Mouse (Mus musculus) cerebellum, postnatal 25 days (tissue): ENCODE measurements around the gene Zyg11b.

Source experiments
- DNase-seq, 2 experiments: peaks; one replicate each; pipeline ENCODE4 v3.0.0; 2021; ENCODE audit warnings: mixed read lengths in 2 of 2

Zyg11b gene

DNA sequence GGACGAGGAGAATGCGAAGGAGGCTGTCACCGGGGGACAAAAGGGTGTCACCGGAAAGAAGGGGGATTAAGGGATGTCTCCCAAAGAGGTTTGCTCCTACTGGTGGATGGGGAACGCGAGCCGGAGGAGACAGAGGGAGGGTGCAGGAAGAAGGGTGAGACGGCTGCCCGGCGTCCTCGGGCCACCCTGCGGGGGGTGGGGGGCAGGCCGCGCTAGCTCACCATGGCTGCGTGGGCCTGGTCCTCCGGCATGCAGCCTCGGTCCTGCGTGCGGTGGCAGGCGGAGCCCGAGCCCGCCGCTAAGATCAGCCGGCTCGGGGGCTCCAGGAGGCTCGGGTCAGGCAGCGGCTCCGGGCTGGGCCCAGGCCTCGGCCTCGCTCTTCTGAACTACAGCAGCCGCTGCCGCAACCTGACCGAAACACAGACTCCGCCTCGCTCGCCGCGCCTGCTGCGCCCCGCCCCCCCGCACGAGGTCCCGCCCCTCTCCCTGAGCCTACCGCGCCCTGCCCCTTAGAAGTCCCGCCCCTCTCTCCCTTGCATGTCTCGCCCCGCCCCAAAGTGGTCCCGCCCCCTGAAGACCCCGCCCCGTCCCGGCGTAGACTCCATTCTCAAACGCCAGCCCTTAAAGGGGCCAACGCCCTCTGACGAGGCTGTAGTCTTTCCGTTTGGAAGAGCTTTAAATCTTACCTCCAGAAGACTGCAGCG lies at the start of gene Zyg11b:
Gene Zyg11b (minus strand): TSS at position 427 of the 704 bp plus-strand sequence.
- peak; percentile 93 to 96 for DNase-seq

DNA sequence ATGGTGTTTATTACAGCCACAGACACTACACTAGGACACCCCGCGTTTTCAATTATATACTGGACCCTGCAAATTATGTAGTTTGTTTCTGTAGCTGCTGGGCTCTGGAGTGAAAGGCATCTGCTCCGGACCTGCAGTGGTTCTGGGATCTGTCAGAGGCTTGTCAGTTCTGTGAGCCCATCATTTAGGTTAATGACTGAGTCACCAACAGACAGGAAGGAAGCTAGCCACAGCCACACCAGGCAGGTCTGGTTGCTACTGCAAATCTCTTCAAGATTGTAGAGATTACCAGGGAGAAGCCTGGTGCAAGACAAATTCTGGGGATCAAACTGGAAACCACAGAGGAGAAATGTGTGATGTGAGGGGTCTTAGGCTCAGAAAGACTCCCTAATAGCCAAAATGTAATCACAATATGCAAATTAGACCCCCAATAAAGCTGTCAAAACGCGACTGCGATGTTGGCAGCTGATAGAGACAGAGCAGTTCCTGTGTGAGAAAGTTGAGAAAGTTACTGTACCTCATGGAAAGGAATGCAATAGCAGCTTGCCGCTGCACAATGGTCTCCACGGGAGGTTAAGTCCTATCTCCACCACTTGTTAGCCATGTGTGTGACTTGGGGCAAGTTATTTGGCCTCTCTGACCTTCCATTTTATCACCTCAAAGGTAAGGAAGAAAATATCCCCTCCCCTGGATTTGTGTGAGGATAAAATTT lies 49.1 kb upstream of the Zyg11b start:
- no peak for DNase-seq

DNA sequence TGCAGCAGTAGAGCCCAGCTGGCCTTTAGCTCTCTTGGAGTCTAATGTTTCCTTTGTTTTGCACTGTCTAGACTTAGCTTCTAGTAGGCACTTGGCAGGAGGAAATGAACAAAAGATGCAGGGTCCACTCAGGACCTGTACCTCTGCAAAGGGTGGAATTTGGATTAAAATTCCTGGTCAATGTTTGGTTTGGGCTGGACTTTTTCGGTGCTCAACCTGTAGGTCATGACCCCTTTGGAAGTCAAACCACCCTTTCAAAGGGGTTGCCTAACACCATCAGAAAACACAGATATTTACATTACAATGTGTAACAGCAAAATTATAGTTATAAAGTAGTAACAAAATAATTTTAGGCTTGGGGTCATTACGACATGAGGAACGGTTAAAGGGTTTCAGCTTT lies 48.2 kb upstream of the Zyg11b start:
- DNase-seq = no peak

DNA sequence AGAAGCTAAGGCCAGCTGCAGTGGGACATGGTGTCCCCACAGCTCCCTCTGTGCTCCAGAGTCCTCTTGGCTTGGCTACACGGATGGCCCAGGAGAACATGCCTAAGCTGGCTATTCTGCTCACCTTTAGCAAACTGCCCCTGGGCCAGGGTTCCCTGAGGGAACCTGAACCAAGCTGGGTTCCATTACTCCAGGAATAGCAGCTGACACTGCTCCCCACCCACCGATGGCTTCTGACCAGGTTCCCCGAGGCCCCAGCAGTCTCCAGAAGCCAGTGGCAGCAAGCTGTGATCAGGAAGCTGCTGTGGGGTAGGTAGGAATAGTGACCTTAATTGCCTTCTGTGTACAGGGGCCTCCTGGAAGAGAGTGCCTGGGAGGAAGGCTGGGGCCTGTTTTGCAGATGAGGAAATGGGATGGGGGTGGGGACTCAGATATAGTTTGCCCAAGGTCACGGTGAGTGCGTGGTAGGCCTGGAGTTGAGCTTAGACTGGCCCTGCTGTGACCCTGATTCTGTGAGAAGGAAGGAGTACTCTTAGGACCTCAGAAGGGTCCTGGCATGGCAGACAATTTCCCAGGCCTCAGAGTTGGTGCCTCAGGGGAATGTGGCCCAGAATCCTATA lies 47.5 kb upstream of the Zyg11b start:
- DNase-seq = no peak

DNA sequence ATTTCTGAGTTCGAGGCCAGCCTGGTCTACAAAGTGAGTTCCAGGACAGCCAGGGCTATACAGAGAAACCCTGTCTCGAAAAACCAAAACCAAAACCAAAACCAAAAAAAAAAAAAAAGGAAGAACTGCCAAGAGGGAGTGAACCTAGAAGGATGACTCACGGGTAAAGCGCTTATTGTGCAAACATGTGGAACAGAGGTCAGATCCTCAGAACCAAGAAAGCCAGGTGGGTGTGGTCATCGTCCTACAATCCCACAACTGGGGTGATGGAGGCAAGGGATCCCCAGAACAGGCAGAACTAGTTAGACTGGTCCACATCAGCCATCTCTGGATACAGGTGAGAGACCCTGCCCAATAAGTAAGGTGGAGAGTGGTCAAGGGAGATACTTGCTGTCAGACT lies 46.2 kb upstream of the Zyg11b start:
- no peak for DNase-seq

DNA sequence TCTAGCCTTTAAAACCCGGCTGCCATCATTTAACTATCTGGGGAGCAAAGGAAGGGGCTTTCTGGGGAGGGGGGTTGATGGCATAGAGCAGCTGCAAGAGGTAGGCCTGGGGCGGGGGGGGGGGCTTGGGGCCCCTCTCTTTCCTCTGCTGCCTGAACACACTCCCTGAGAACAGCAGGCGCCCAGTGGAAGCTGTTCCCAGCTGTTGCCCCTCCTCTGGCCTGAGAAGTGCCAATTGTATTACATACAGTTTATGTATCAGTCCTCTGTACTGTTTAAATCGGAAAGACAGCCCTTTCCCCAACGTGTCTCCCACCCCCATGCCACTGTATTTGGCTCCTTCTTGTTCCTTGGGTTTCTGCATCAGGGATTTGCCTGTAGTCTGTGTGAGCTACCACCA lies 44.9 kb upstream of the Zyg11b start:
- no peak for DNase-seq

DNA sequence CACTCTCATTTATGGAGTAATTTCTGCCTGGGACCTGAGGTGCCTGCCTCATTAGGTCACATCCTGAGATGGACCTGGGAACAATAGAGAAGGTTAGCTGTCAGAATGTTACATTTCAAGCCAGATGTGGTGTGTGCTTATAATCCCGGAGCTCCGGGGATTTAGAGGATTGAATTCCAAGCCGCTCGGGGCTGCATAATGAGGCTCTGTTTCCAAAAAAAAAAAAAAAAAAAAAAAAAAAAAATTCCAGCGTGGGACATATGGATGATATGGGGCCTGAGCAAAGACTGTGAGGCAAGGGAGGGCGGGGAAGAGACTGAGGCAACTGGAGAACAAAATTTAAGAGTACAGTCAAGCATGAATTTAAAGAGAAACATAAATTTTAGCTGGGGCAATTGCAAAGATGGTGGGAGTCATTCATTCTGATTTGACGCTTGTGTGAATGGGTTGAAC lies 43.8 kb upstream of the Zyg11b start:
- DNase-seq = no peak

DNA sequence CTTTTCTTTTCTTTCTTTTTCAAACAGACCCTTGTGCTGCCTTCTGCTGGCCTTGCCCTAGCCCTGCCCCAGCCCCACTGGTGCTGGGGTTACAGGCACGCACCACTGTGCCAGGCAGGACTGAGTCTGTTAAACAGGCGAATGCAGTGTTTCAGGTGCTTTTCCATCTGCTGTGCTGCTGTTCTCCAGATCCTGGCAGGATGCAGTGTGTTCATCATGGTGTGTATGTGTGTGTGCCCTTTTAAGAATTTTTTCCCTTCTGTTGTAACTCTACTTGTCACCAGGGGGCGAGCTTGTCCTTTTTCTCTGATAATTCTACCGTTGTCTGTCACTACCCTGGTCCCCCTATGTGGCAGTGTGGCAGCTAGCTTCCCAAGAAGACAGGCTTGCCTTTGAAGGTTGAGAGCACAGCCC lies 38.4 kb upstream of the Zyg11b start:
- peak; percentile 68 to 82 for DNase-seq

DNA sequence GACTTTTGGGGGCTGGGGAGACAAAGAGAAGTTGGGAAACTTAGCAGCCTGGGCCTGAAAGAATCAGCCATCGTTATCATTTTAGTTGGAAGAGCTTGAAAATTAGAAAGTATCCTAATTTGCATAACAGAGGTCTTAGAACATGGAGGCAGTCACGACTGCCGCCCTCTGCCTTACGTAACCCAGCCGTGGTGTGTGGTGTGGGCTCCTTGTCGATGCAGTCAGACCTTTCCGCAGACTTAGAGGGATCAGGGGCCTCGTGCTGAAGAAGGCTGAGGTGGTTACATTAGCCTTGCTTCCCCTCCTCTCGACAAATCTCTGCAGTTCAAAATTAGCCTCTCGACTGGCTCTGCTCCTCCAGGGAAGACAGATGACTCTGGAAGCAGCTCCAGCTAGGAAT lies 37.9 kb upstream of the Zyg11b start:
- peak; percentile 34 to 35 for DNase-seq

DNA sequence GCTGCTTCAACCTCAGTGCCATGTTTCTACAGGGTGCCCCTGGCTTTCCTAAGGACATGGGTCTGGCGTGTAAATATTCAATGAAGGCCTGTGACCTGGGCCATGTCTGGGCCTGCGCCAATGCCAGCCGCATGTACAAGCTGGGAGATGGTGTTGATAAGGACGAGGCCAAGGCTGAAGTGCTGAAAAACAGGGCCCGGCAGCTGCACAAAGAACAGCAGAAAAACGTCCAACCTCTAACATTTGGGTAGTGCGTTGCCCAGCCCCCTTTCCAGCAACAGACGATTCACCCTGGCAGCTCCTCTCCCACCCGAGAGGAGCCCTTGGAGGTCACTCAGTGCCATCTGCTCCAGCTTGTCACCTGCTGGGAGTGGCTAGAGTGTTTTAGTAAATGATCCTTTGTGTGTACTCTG lies 37.4 kb upstream of the Zyg11b start:
- DNase-seq = peak; percentile 55 to 62

DNA sequence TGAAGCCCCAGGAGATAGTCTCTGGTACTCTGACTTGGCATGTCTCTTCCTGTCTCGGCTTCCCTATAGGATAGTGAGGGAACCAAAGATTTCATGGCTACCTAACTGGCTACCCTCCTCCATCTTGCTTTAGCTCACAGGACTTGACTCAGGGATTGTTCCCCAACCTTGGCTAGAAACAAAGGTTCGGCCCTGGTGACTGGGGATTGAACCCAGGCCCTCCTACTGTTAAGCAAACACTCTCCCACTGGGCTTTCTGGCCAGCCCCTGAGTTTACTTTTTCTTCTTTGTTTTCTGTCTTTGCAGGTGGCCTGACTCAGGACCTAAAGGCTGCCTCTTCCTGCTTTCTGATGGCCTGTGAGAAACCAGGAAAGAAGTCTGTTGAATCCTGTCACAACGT lies 36.9 kb upstream of the Zyg11b start:
- DNase-seq = no peak

DNA sequence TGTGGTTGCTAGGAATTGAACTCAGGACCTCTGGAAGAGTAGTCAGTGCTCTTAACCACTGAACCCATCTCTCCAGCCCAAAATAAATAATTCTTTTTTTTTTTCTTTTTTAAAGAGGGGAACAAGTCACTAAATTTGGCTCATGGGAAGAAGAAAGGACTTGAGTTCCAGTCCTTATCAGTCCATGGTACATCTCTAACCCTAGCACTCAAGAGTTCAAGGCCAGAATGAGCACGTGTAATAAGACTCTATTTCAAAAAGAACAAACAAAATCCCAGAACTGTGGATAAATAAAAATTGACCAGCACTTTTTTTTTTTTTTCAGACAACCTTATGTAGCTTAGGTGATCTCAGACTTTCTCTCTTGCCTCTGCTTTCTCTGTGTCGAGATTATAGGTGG lies 35.9 kb upstream of the Zyg11b start:
- no peak for DNase-seq

DNA sequence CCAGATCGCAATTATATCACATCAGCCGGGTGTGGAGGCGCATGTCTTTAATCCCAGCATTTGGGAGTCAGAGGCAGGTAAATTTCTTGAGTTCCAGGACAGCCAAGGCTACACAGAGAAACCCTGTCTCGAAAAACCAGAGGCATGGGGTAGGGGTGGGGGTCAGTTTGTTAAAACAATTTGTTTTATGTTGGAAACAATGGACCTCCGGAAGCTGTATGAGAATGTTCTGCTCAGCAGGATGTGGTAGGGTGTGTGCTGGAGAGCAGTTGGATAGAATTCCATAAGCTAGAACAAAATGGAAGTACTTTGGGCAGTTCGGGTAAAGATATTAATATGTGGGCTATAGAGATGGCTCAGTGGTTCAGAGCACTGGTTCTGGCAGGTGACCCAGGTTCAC lies 34.5 kb upstream of the Zyg11b start:
- DNase-seq = no peak

DNA sequence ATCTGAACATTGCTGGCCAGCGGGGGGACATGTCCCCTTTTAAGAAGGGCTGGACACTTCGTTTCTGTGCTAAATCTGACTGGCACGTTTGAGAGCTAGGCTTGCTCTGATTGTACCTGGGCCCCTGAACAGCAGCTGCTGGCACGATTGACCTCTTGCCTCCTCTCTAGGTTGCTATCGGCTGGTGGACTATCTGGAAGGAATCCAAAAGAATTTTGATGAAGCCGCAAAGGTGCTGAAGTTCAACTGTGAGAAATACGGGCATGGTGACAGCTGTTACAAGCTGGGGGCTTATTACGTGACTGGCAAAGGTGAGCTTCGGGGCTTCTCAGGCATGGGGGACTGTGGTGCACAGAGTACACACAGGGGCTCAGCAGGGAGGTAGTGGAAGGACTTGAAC lies 31.1 kb upstream of the Zyg11b start:
- DNase-seq = no peak

DNA sequence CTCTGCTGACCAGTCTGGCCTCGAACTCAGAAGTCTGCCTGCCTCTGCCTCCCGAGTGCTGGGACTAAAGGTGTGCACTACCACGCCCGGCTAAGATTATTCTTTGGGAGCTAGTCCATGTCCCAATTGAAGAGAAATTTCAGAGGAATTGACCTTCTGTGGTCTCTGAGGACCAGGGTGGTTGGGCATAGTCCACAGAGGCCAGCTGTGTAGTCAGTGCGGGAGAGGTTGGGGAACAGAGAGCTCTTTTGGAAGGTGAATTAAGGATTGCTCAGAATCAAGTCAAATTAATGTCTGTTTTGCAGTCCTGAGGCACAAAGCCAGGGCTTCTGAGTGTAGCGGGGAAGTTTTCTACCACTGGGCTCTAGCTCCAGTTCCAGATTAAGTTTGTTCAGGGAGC lies 28.9 kb upstream of the Zyg11b start:
- no peak for DNase-seq

DNA sequence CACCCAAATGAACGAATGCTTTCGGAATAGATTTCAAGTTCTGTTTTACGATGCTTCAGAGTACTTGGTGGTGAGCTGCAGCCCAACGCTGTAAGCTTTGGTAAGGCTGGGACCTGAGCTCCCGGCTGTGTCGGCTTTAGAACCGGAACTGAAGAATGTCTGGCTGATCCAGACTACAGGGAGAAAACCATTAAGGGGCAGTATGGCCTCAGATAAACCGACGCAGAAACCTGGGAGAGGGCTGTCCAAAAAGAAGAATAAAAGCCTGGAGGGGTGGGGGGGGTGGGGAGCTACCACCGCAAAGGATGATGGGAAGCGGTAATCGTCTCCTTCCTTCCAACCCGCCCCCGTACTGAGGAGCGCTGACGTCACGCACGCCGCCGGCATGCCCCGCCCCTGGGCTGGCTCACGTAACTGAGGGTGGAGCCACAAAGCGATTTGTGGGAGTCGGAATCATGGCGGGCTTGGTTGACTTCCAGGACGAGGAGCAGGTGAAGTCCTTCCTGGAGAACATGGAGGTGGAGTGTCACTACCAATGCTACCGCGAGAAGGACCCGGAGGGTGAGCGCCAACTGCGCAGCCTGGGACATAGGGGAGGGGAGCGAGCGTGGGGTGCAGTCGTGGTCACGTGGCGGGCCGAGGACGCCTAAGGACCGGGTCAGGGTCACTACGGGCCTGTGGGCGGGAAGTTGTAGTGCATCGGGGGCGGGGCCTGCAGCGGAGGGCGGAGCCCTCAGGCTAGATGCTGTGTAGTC lies 27.0 kb upstream of the Zyg11b start, which contains the start of gene Coa7:
Gene Coa7 (plus strand): TSS at position 411 of the 755 bp plus-strand sequence.
- peak; percentile 98 to 99 for DNase-seq

DNA sequence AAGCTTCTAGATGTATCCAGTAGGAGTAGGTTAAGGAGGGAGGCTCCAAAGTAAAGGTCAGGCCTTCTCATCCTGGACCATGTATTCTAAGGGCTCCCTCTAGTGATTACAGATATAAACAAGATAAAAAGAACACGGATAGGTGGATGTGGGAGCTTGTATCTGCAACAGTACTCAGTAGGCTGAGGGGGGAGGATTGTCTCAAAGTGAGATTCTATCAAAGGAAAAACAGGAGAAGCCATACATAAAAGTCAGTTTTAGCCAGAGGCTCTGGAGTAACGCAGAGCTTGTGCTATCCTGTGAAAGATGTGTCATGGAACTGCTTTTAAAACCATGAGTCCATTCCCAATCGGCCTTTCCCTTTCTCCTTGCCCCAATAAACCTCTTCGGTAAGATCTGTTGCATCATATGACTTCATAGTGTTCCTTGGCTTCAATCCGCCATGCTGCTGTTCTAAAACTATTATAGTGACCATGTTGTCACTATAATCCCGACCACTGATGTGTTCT lies 26.2 kb upstream of the Zyg11b start:
- peak; percentile 38 to 50 for DNase-seq

DNA sequence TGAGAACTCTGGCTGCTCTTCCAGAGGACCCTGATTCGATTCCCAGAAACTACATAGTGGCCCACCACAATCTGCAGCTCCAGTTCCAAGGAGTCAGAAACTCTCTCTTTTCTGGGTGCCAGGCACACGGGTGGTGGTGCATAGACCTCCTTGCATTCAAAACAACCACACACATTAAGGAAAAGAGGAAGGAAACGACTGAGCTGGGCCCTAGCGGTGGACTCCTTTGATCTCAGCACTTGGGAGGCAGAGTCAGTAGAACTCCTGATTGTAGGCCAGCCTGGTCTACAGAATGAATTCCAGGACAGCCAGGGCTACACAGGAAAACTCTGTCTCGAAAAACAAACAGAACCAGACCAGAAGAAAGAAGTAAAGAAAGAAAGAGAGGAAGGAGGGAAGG lies 22.7 kb upstream of the Zyg11b start:
- DNase-seq = no peak

DNA sequence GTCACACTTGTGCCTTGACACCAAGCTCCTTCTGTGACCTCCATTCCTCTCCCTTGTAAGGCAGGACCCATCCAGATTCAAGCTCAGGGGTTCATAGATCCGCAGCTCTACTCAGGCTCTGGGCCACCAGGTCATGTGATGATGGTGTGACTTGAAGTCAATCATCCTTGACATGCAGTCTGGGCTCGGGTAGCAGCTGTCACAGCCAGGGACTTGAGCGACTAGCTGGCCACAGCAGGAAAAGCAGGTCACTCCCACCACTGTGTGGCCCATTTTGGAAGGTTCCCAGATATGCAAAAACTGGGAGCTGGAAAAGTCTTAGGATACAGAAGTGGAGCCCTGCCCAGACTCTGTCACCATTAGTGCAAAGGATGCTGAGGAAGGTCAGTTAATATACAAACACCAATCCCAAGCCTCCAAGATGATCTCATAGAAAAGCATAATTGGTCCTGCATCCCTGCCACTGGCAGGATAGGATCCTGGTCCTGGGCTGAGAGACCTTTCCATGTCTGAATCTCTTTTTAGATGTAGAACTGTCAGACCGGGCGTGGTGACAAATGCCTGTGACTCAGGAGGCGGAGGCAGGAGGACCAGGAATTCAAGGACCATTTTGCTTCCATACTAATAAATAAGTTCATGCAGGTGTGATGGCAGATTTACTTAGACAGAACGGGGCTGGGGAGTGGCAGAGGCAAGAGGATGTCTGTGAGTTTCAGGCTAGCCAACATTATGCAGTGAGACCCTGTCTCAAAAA lies 19.9 kb upstream of the Zyg11b start:
- no peak for DNase-seq

DNA sequence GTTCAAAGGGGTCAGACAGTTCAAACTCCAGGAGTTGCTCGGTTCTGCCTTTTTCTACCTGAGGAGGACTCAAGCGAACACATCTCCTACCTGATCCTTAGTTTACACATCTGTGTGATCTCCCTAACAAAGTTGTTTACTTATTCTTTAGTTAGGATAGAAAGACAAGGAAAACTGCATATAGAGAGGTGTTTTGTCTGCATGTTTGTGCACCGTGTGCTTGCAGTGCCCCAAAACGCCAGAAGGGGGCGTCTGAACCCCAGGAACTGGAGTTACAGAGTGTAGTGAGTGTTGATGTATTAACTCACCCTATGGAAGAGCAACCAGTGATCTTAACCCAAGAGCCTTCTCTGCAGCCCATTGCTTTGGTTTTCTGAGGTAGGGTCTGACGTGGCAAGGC lies 18.9 kb upstream of the Zyg11b start:
- DNase-seq = no peak

DNA sequence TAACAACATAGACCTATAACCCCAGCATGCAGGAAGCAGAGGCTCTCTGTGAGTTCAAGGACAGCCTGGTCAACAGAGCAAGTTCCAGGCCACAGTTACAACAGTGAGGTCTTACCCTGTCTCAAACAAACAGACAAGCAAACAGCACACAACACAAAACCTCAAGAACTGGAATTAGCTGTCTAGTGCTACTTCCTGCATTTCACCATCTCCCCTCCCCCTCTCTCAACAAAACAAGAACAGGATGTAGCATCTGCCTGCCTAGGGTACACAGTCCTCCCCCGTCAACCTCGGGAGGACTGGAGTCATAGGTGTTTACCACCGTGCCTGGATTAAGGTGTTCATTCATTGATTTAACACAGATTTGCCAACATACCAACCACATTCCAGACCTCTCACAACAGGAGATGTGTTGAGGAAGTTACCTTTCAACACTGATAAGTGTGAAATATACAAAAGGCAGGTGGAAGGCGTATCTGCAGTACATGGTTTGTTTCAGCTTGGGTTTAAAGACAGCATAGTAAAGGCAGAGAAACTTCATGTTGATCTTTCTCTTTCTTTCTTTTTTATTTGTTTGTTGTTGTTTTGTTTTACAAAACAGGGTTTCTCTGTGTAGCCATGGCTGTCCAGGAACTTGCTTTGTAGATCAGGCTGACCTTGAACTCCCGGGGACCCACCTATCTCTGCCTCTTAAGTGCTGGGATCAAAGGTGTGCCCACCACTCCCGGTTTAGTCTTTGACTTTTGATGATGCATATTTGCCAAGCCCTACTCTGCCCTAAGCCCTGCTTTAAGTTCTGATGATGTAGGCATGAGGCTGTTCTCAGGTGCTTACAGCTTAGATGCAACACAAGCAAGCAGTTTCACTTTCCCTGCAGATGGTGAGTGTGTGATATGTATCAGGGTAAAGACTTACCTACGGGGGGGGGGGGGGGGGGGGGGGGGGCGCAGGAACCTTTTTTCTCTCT lies 18.0 kb upstream of the Zyg11b start:
- DNase-seq = no peak
